14 mouse cellular contexts compared by ENCODE assay signal in the genomic region with DNA sequence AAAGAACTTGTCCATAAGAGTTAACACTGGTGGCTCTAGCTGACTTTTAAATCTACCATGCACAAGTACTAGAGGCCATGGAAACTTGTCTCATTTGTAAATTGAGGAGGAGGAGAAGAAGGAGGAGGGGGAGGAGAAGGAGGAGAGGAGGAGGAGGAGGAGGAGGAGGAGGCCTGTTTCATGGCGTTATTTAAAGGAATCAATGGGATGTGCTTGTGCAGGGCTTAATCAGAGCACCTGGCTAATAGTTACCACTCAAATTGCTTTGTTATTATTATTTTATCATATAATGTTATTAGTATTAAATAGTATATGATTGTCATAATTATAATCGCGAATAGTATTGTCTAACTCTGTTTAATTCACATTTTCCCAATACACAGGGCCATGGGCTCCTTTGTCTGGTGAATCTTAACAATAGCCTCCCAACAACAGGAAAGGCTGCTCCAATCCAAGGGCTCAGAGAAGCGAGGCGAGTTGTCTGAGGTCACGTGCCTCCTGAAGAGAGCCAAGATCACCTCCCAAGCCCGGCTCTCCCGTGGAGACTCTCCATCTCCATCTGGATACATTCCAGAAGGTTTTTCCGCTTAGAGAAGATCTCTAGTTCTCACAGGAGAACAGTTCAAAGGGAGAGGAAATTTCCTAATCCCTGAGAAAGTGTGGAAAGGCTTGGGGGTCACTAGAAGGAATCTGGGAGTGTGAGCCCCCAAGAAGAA. TPM values are rescaled to one million over a fixed set of nuclear protein-coding genes. Genes with fewer than 3 reads are reported as not detected.
DNase-seq lines count a peak whose midpoint lies in the region; ATAC-seq and TF ChIP-seq lines count a peak whose summit lies in the region.
"Had no signal": no experiment of that assay in that cellular context is flagged by ENCODE, and none has a peak within 500 bp of the region (broad histone marks: within the 10 kb centered on the region; RNA-seq: fewer than 3 reads in every experiment).

Gene Krt19 (minus strand): TSS at position 51 of the 716 bp plus-strand sequence.

- TF ChIP-seq POLR2A in thymus, adult 2 months (IDR thresholded peaks at IDR 0.05; ENCODE audit: control insufficient read depth, extremely low read depth, insufficient read depth, low read length, poor library complexity): no peak

- no peak within 1 kb of the TSS for H3K27ac ChIP-seq in hindbrain, embryonic 10.5 days
- no peak within 1 kb of the TSS for H3K27ac ChIP-seq in hindbrain, embryonic 11.5 days (ENCODE audit: low read depth, low read length)
- no peak within 1 kb of the TSS for H3K27ac ChIP-seq in thymus, adult 2 months (ENCODE audit: control insufficient read depth, insufficient read depth, low read length)
- peak within 1 kb of the TSS; percentile 57; the same call in 1 of the 2 replicates for H3K27ac ChIP-seq in stomach, embryonic 15.5 days
- H3K27ac ChIP-seq: limb, embryonic 12.5 days; neural tube, embryonic 15.5 days had no signal

- H3K9me3 ChIP-seq in hindbrain, embryonic 10.5 days: no peaks in the 10 kb centered on the region
- no peaks in the 10 kb centered on the region for H3K9me3 ChIP-seq in hindbrain, embryonic 11.5 days (ENCODE audit: control insufficient read depth, low read length)
- no peaks in the 10 kb centered on the region for H3K9me3 ChIP-seq in stomach, embryonic 15.5 days
- H3K9me3 ChIP-seq: limb, embryonic 12.5 days; neural tube, embryonic 15.5 days had no signal

- TF ChIP-seq CTCF in thymus, adult 2 months (IDR thresholded peaks at IDR 0.05; ENCODE audit: borderline replicate concordance, control insufficient read depth, extremely low read depth, insufficient read depth, low read length, poor library complexity): no peak

- intact Hi-C loops in heart, postnatal 10 days (cut with DNase I): no loop called here
- intact Hi-C loops in left cerebral cortex, postnatal 36 days (cut with DNase I): no loop called here

- no peaks in the 10 kb centered on the region for H3K36me3 ChIP-seq in hindbrain, embryonic 10.5 days
- H3K36me3 ChIP-seq in hindbrain, embryonic 11.5 days (ENCODE audit: control insufficient read depth, insufficient read depth, low read length): no peaks in the 10 kb centered on the region
- H3K36me3 ChIP-seq in thymus, adult 2 months (ENCODE audit: control insufficient read depth, insufficient read depth, low read length): no peaks in the 10 kb centered on the region
- no peaks in the 10 kb centered on the region for H3K36me3 ChIP-seq in stomach, embryonic 15.5 days
- H3K36me3 ChIP-seq: limb, embryonic 12.5 days; neural tube, embryonic 15.5 days had no signal

- H3K4me3 ChIP-seq in hindbrain, embryonic 10.5 days: no peak within 1 kb of the TSS
- H3K4me3 ChIP-seq in hindbrain, embryonic 11.5 days (ENCODE audit: low read depth, low read length): no peak within 1 kb of the TSS
- H3K4me3 ChIP-seq in thymus, adult 2 months (ENCODE audit: control insufficient read depth, insufficient read depth, low read length): no peak within 1 kb of the TSS
- no peak within 1 kb of the TSS for H3K4me3 ChIP-seq in stomach, embryonic 15.5 days (replicated peaks)
- H3K4me3 ChIP-seq: limb, embryonic 12.5 days; neural tube, embryonic 15.5 days had no signal

- peaks cover 20% of the 10 kb centered on the region for H3K4me1 ChIP-seq in hindbrain, embryonic 10.5 days (replicated peaks)
- 0 out of 2 replicates have a peak, but pooled peaks cover 4% of the 10 kb centered on the region for H3K4me1 ChIP-seq in hindbrain, embryonic 11.5 days (replicated peaks; ENCODE audit: control insufficient read depth, insufficient read depth, low read length)
- H3K4me1 ChIP-seq in thymus, adult 2 months (replicated peaks; ENCODE audit: control insufficient read depth, insufficient read depth, low read length): no peaks in the 10 kb centered on the region
- H3K4me1 ChIP-seq in stomach, embryonic 15.5 days: peaks cover 6% of the 10 kb centered on the region; the same call in 1 of the 2 replicates

- no peak within 1 kb of the TSS for H3K4me2 ChIP-seq in hindbrain, embryonic 11.5 days (replicated peaks; ENCODE audit: low read depth, low read length)
- H3K4me2 ChIP-seq in stomach, embryonic 15.5 days: no peak within 1 kb of the TSS
- H3K4me2 ChIP-seq: limb, embryonic 12.5 days; neural tube, embryonic 15.5 days had no signal

- peaks cover 36% of the 10 kb centered on the region for H3K27me3 ChIP-seq in hindbrain, embryonic 10.5 days (ENCODE audit: insufficient read depth, poor library complexity, severe bottlenecking)
- peaks cover 23% of the 10 kb centered on the region for H3K27me3 ChIP-seq in hindbrain, embryonic 11.5 days (ENCODE audit: control insufficient read depth, insufficient read depth, low read length)
- H3K27me3 ChIP-seq in thymus, adult 2 months (ENCODE audit: control insufficient read depth, insufficient read depth, low read length): peaks cover 2% of the 10 kb centered on the region; the same call in 1 of the 2 replicates
- H3K27me3 ChIP-seq in stomach, embryonic 15.5 days (replicated peaks): peaks cover 13% of the 10 kb centered on the region; the same call in 1 of the 2 replicates

- 49% methylated on average over 9 of the region's 9 CpGs for WGBS in hindbrain, embryonic 10.5 days
- WGBS in hindbrain, embryonic 11.5 days: 45% methylated on average over 9 of the region's 9 CpGs
- WGBS in thymus, adult 2 months: 70% methylated on average over 9 of the region's 9 CpGs
- 56% methylated on average over 9 of the region's 9 CpGs for WGBS in stomach, embryonic 15.5 days

- DNase-seq in hindbrain, embryonic 10.5 days (ENCODE audit: low spot score): no peak
- no peak for DNase-seq in hindbrain, embryonic 11.5 days (ENCODE audit: low spot score)
- DNase-seq in thymus, adult 2 months: no peak
- no peak for DNase-seq in thymus, postnatal 25 days
- DNase-seq in heart, postnatal 10 days: peak in 1 of 2 experiments; percentile 20
- DNase-seq in spleen, postnatal 4 days (ENCODE audit: low spot score in 2 of 2): no peak
- no peak for DNase-seq in left cerebral cortex, postnatal 36 days (ENCODE audit: low spot score in 2 of 2)
- DNase-seq: cerebellum, adult 11 months; kidney, postnatal 10 days; right cerebral cortex, postnatal 25 days; thymus, postnatal 14 days had no signal

- H3K9ac ChIP-seq in hindbrain, embryonic 11.5 days (ENCODE audit: low read depth, low read length): no peak within 1 kb of the TSS
- H3K9ac ChIP-seq in stomach, embryonic 15.5 days: no peak within 1 kb of the TSS
- H3K9ac ChIP-seq: limb, embryonic 12.5 days; neural tube, embryonic 15.5 days had no signal

- no peak for ATAC-seq in hindbrain, embryonic 11.5 days (ENCODE audit: low FRiP score)
- no peak for ATAC-seq in stomach, embryonic 15.5 days (ENCODE audit: insufficient read depth, low FRiP score, low read depth)

RNA-seq across cellular contexts. Expression of gene Krt19, which starts in this region (rescaled TPM):
- 11.4 and 12.7 TPM in 2 replicates for polyA plus RNA-seq in hindbrain, embryonic 10.5 days (2016; fragmentation: Nextera tagmentation; extraction: Ambion mirVana)
- 4.8 and 5.1 TPM in 2 replicates for polyA plus RNA-seq in hindbrain, embryonic 11.5 days (2014; fragmentation: Nextera tagmentation; extraction: Ambion mirVana)
- polyA plus RNA-seq in thymus, adult 2 months (2012; rRNA removed): 8.7 and 13.0 TPM in 2 replicates
- total RNA-seq in heart, postnatal 10 days (2021): 10 to 100 TPM; 10.3 to 16.7 TPM
- 796 and 889 TPM in 2 replicates for polyA plus RNA-seq in stomach, embryonic 15.5 days (2015; fragmentation: Nextera tagmentation; extraction: Ambion mirVana)
- not detected for total RNA-seq in left cerebral cortex, postnatal 36 days (2021)

Comparison
In these comparisons a context has a peak if more than half of its experiments do, and no peak if none do; other contexts are left out.
1. RNA of gene Krt19 (total RNA-seq): 10.3 to 16.7 TPM in heart, postnatal 10 days; not detected in left cerebral cortex, postnatal 36 days; every median in the first group is over 4 times any median in the second.
2. RNA of gene Krt19 (polyA plus RNA-seq): 796 to 889 TPM in stomach, embryonic 15.5 days; 8.7 to 13.0 TPM in thymus, adult 2 months, 11.4 to 12.7 TPM in hindbrain, embryonic 10.5 days and 4.8 to 5.1 TPM in hindbrain, embryonic 11.5 days; every median in the first group is over 10 times any median in the second.